Mouse (Mus musculus) liver, embryonic 14.5 days (tissue): ENCODE measurements around the gene Cerk.

Source experiments
- CTCF ChIP-seq: IDR thresholded peaks from 2 replicates; pipeline ENCODE4 v1.5.1; 2016; ENCODE audit warnings: antibody characterized with exemption, low read depth, control low read depth
- EP300 ChIP-seq: IDR thresholded peaks from 2 replicates; pipeline ENCODE4 v1.6.1; 2016; ENCODE audit warnings: antibody characterized with exemption, low read depth

- no peak for TF ChIP-seq EP300
- TF ChIP-seq CTCF = no peak
These were observed 55.3 kb downstream of the Cerk start for GRCm38 (mm10) chr15:86130657-86131056.
